Mouse (Mus musculus): ENCODE results near the gene Fgf12.

- TF ChIP-seq CTCF (IDR thresholded peaks at IDR 0.05; ENCODE audit: low read depth, low read length) (no peak), POLR2A (IDR thresholded peaks at IDR 0.05; ENCODE audit: insufficient read depth, low read length) (no peak), EP300 (IDR thresholded peaks at IDR 0.05; ENCODE audit: insufficient read depth, low read depth, low read length) (no peak)
Observed at GRCm38 (mm10) chr16:28626259-28626658, 126.6 kb downstream of the Fgf12 start.

Measured in ES-Bruce4 (cell line).